ENCODE assay signal across 12 mouse cellular contexts in genomic region chr2:125941111-125941785, GRCm38 (mm10).
DNase-seq lines count a peak whose midpoint lies in the region; ATAC-seq and TF ChIP-seq lines count a peak whose summit lies in the region.
"Had no signal": no experiment of that assay in that cellular context is flagged by ENCODE, and none has a peak within 500 bp of the region (broad histone marks: within the 10 kb centered on the region; RNA-seq: fewer than 3 reads in every experiment).

No protein-coding gene starts in this region.

- no peak overlapping the region for H3K9ac ChIP-seq in neural tube, embryonic 13.5 days
- H3K9ac ChIP-seq: embryonic facial prominence, embryonic 15.5 days; forebrain, postnatal 0 days; kidney, embryonic 15.5 days had no signal

- DNase-seq in heart, adult 11 months, result peak; percentile 88
- no peak for DNase-seq in heart, adult 18-20 months
- DNase-seq in neural tube, embryonic 10.5 days (ENCODE audit: extremely low spot score, low spot score), result no peak
- peak; percentile 81 for DNase-seq in adrenal gland, adult 2 months
- no peak for DNase-seq in kidney, postnatal 36 days
- DNase-seq in retina, postnatal 1 day, result no peak
- DNase-seq: forebrain, postnatal 0 days; layer of hippocampus, adult 9-11 months had no signal

- H3K4me2 ChIP-seq in neural tube, embryonic 13.5 days, result no peak overlapping the region
- H3K4me2 ChIP-seq: embryonic facial prominence, embryonic 15.5 days; kidney, embryonic 15.5 days had no signal

- no peaks in the 10 kb centered on the region for H3K9me3 ChIP-seq in neural tube, embryonic 13.5 days
- H3K9me3 ChIP-seq: embryonic facial prominence, embryonic 15.5 days; kidney, embryonic 15.5 days had no signal

- H3K27ac ChIP-seq in neural tube, embryonic 13.5 days (replicated peaks), result peak overlapping the region; percentile 64; the same call in 1 of the 2 replicates
- 0 out of 2 replicates have a peak overlapping the region, but pooled peaks have one; percentile 21 for H3K27ac ChIP-seq in olfactory bulb, adult 2 months (ENCODE audit: insufficient read depth, low read depth, low read length)
- H3K27ac ChIP-seq: embryonic facial prominence, embryonic 15.5 days; kidney, embryonic 15.5 days had no signal

- no peak for TF ChIP-seq POLR2A in olfactory bulb, adult 2 months (IDR thresholded peaks at IDR 0.05; ENCODE audit: insufficient read depth, low read depth, low read length)

- no peaks in the 10 kb centered on the region for H3K4me1 ChIP-seq in neural tube, embryonic 13.5 days (replicated peaks)
- 0 out of 2 replicates have a peak, but pooled peaks cover 2% of the 10 kb centered on the region for H3K4me1 ChIP-seq in olfactory bulb, adult 2 months (ENCODE audit: control insufficient read depth, insufficient read depth, low read length)
- H3K4me1 ChIP-seq: embryonic facial prominence, embryonic 15.5 days; kidney, embryonic 15.5 days had no signal

- no peaks in the 10 kb centered on the region for H3K27me3 ChIP-seq in neural tube, embryonic 13.5 days
- H3K27me3 ChIP-seq: embryonic facial prominence, embryonic 15.5 days; kidney, embryonic 15.5 days had no signal

- WGBS in neural tube, embryonic 13.5 days, result 70% methylated on average over 6 of the region's 6 CpGs
- whole genome bisulfite sequencing in olfactory bulb, adult 2 months, result 39% methylated on average over 6 of the region's 6 CpGs

- no peak for TF ChIP-seq CTCF in olfactory bulb, adult 2 months (IDR thresholded peaks at IDR 0.05; ENCODE audit: insufficient read depth, low read depth, low read length)

- ATAC-seq in neural tube, embryonic 13.5 days (ENCODE audit: low read depth), result no peak
- ATAC-seq: forebrain, postnatal 0 days had no signal

- H3K4me3 ChIP-seq in neural tube, embryonic 13.5 days, result no peak overlapping the region
- H3K4me3 ChIP-seq in olfactory bulb, adult 2 months (ENCODE audit: insufficient read depth, low read depth, low read length), result no peak overlapping the region
- H3K4me3 ChIP-seq: embryonic facial prominence, embryonic 15.5 days; kidney, embryonic 15.5 days had no signal

- no peaks in the 10 kb centered on the region for H3K36me3 ChIP-seq in neural tube, embryonic 13.5 days

Comparison
In these comparisons a context has a peak if more than half of its experiments do, and no peak if none do; other contexts are left out.
1. DNase-seq: peak in heart, adult 11 months (single experiment) and adrenal gland, adult 2 months (single experiment); none in heart, adult 18-20 months (0 of 2), neural tube, embryonic 10.5 days (single experiment), kidney, postnatal 36 days (0 of 2) and retina, postnatal 1 day (single experiment).